Mouse (Mus musculus) granulocyte monocyte progenitor cell, adult 5-6 weeks (primary cell): ENCODE results near the gene Pgap2. TPM values are rescaled to one million over a fixed set of nuclear protein-coding genes. Genes with fewer than 3 reads are reported as not detected.
"Not testable (repeated sequence)": the region's sequence is repeated elsewhere in the genome, so short reads cannot be mapped to it uniquely, and the experiment has no call there.

Experiments
- ATAC-seq: replicated peaks from 2 replicates; pipeline ENCODE4 v1.8.0; 2016; ENCODE audit warnings: mild to moderate bottlenecking, moderate TSS enrichment, inconsistent platforms; ENCODE audit not compliant: poor library complexity, severe bottlenecking
- total RNA-seq, 2 experiments: library from RNA; stranded (forward) in 1 of 2; stranded (reverse) in 1 of 2; fragments of 200-712, 200-1000 nt in 1 of 2; fragments of >200 nt in 1 of 2; fragmentation: Nextera tagmentation in 1 of 2; gene quantifications; 2 replicates each; pipeline ENCODE4 v1.2.3; 2014 to 2017

The Pgap2 gene
- total RNA-seq, 2 experiments from 2014 or later: 48.4 to 85.6 TPM

GRCm38 (mm10) chr7:102260518-102260917, 50.5 kb downstream of the Pgap2 start:
- ATAC-seq: no peak

- no peak for ATAC-seq
Measured at GRCm38 (mm10) chr7:102263020-102263419, 53.0 kb downstream of the Pgap2 start.

GRCm38 (mm10) chr7:102266021-102266400, 56.0 kb downstream of the Pgap2 start:
- not testable (repeated sequence) for ATAC-seq

GRCm38 (mm10) chr7:102266401-102267042, 56.5 kb downstream of the Pgap2 start:
- ATAC-seq: peak; percentile 65

GRCm38 (mm10) chr7:102267113-102267579, 57.1 kb downstream of the Pgap2 start:
- ATAC-seq: peak; percentile 78

- ATAC-seq: peak; percentile 45
Measured at GRCm38 (mm10) chr7:102267601-102268394, 57.8 kb downstream of the Pgap2 start, which contains the start of gene Stim1. Gene Stim1, plus strand, starts transcription at chr7:102267806.

GRCm38 (mm10) chr7:102268395-102268748, 58.4 kb downstream of the Pgap2 start:
- ATAC-seq: no peak

- no peak for ATAC-seq
Measured at GRCm38 (mm10) chr7:102272422-102272948, 62.5 kb downstream of the Pgap2 start.

GRCm38 (mm10) chr7:102281403-102281802, 71.4 kb downstream of the Pgap2 start:
- no peak for ATAC-seq

- ATAC-seq: no peak
Measured at GRCm38 (mm10) chr7:102282261-102282660, 72.3 kb downstream of the Pgap2 start.

Other genes starting within 250 kb of the Pgap2 start
- 5.8 and 12.6 TPM in 2 replicates for gene Il18bp, start 191.5 kb upstream of the Pgap2 start, total RNA-seq (2014; fragmentation: Nextera tagmentation)
- 1.1 and 3.7 TPM in 2 replicates for gene Il18bp, start 191.5 kb upstream of the Pgap2 start, total RNA-seq (2017)
- 11.2 and 13.2 TPM in 2 replicates for gene Rnf121, start 144.7 kb upstream of the Pgap2 start, total RNA-seq (2014; fragmentation: Nextera tagmentation)
- 12.0 and 13.1 TPM in 2 replicates for gene Rnf121, start 144.7 kb upstream of the Pgap2 start, total RNA-seq (2017)
- gene Xndc1, start 144.7 kb upstream of the Pgap2 start, total RNA-seq (2014; fragmentation: Nextera tagmentation): 56.6 and 64.4 TPM in 2 replicates
- 17.0 and 23.2 TPM in 2 replicates for gene Xndc1, start 144.7 kb upstream of the Pgap2 start, total RNA-seq (2017)
- 1.8 and 3.4 TPM in 2 replicates for gene Xntrpc, start 144.5 kb upstream of the Pgap2 start, total RNA-seq (2014; fragmentation: Nextera tagmentation)
- gene Xntrpc, start 144.5 kb upstream of the Pgap2 start, total RNA-seq (2017): 1.5 and 2.3 TPM in 2 replicates
- gene Trpc2, start 127.1 kb upstream of the Pgap2 start, total RNA-seq (2014; fragmentation: Nextera tagmentation): not detected in 2 replicates
- not detected in 2 replicates for gene Trpc2, start 127.1 kb upstream of the Pgap2 start, total RNA-seq (2017)
- not detected in 2 replicates for gene Art1, start 108.5 kb upstream of the Pgap2 start, total RNA-seq (2014; fragmentation: Nextera tagmentation)
- 0.67 TPM in 1 of 2 replicates, not detected in the other for gene Art1, start 108.5 kb upstream of the Pgap2 start, total RNA-seq (2017)
- gene Art5, start 100.7 kb upstream of the Pgap2 start, total RNA-seq (2014; fragmentation: Nextera tagmentation): 1.9 TPM in 1 of 2 replicates, not detected in the other
- gene Art5, start 100.7 kb upstream of the Pgap2 start, total RNA-seq (2017): not detected in 2 replicates
- not detected in 2 replicates for gene Chrna10, start 93.4 kb upstream of the Pgap2 start, total RNA-seq (2014; fragmentation: Nextera tagmentation)
- gene Chrna10, start 93.4 kb upstream of the Pgap2 start, total RNA-seq (2017): not detected in 2 replicates
- gene Nup98, start within 50 bp of the Pgap2 start, total RNA-seq (2014; fragmentation: Nextera tagmentation): 59.8 and 78.4 TPM in 2 replicates
- gene Nup98, start within 50 bp of the Pgap2 start, total RNA-seq (2017): 42.2 and 45.3 TPM in 2 replicates
- 277 and 290 TPM in 2 replicates for gene Rhog, start 45.8 kb downstream of the Pgap2 start, total RNA-seq (2014; fragmentation: Nextera tagmentation)
- gene Rhog, start 45.8 kb downstream of the Pgap2 start, total RNA-seq (2017): 52.9 and 57.3 TPM in 2 replicates
- 30.5 and 48.2 TPM in 2 replicates for gene Stim1, start 57.6 kb downstream of the Pgap2 start, total RNA-seq (2014; fragmentation: Nextera tagmentation)
- gene Stim1, start 57.6 kb downstream of the Pgap2 start, total RNA-seq (2017): 22.9 and 28.3 TPM in 2 replicates
- gene Rrm1, start 231.5 kb downstream of the Pgap2 start, total RNA-seq (2014; fragmentation: Nextera tagmentation): 171 and 252 TPM in 2 replicates
- 642 and 757 TPM in 2 replicates for gene Rrm1, start 231.5 kb downstream of the Pgap2 start, total RNA-seq (2017)